Mouse (Mus musculus) neural tube, embryonic 14.5 days (tissue): Measurements from ENCODE around the gene Il17rb. TPM values are rescaled to one million over a fixed set of nuclear protein-coding genes. Genes with fewer than 3 reads are reported as not detected.

Experiments used
- ATAC-seq: fragments of 200-750 bp; cut with Nextera tagmentation; 2 replicates; pipeline ENCODE4 v1.8.0; 2017; ENCODE audit warnings: low read depth, mild to moderate bottlenecking, moderate TSS enrichment, moderate library complexity
- H3K27ac ChIP-seq: fragments of 300-500 bp; sonication (generic); 2 replicates; pipeline ENCODE4 v1.5.1; 2014; ENCODE audit warnings: low read depth, mild to moderate bottlenecking, control low read depth, low read length, moderate library complexity, mixed read lengths
- H3K27me3 ChIP-seq: fragments of 300-500 bp; sonication (generic); 2 replicates; pipeline ENCODE4 v1.6.1; 2014; ENCODE audit warnings: low read length; ENCODE audit not compliant: control insufficient read depth, insufficient read depth
- H3K36me3 ChIP-seq: fragments of 300-500 bp; sonication (generic); 2 replicates; pipeline ENCODE4 v1.6.1; 2014; ENCODE audit warnings: low read length, mixed read lengths; ENCODE audit not compliant: control insufficient read depth, insufficient read depth
- H3K4me1 ChIP-seq: fragments of 300-500 bp; sonication (generic); 2 replicates; pipeline ENCODE4 v1.6.1; 2014; ENCODE audit warnings: low read length; ENCODE audit not compliant: control insufficient read depth, insufficient read depth
- H3K4me2 ChIP-seq: fragments of 300-500 bp; sonication (generic); 2 replicates; pipeline ENCODE4 v1.6.1; 2014; ENCODE audit warnings: mild to moderate bottlenecking, low read depth, low read length, control low read depth
- H3K4me3 ChIP-seq: fragments of 300-500 bp; sonication (generic); 2 replicates; pipeline ENCODE4 v1.5.1; 2014; ENCODE audit warnings: low read depth, low read length, control low read depth, mixed read lengths
- H3K9ac ChIP-seq: fragments of 300-500 bp; sonication (generic); replicated peaks from 2 replicates; pipeline ENCODE4 v1.6.1; 2014; ENCODE audit warnings: low read depth, mild to moderate bottlenecking, control low read depth, low read length, mixed read lengths
- H3K9me3 ChIP-seq: fragments of 300-500 bp; sonication (generic); 2 replicates; pipeline ENCODE4 v1.6.1; 2016; ENCODE audit warnings: low read length; ENCODE audit not compliant: control insufficient read depth
- WGBS: fragments of 180-500 bp; shearing (Covaris S2); extraction: QIAGEN DNeasy Blood & Tissue Kit; methylation state at CpG from one replicate; pipeline ENCODE4 v1.1.7; 2014; 5-methylcytosine and 5-hydroxymethylcytosine counted together
- polyA plus RNA-seq: library from polyadenylated mRNA; unstranded; fragments of >200 nt; fragmentation: Nextera tagmentation; extraction: Ambion mirVana; gene quantifications from 2 replicates; pipeline ENCODE4 v1.2.1, GENCODE M21; 2014

Gene Il17rb
- 1.6 and 1.9 TPM in 2 replicates for polyA plus RNA-seq

- Histone ChIP-seq H3K9me3 (no peaks in the 10 kb centered on the region), H3K4me2 (peak within 1 kb of the TSS; percentile 76), H3K27ac (no peak within 1 kb of the TSS), H3K27me3 (no peaks in the 10 kb centered on the region), H3K9ac (peak within 1 kb of the TSS; percentile 60), H3K36me3 (no peaks in the 10 kb centered on the region), H3K4me1 (peaks cover 5% of the 10 kb centered on the region), H3K4me3 (peak within 1 kb of the TSS; percentile 44)
- peak; percentile 71 for ATAC-seq
- 10% methylated on average over 54 of the region's 54 CpGs for WGBS
Measured at GRCm38 (mm10) chr14:30008733-30009575, at the start of gene Il17rb, which contains the start of gene Chdh. Il17rb (minus strand) TSS chr14:30008896. Chdh (plus strand) TSS chr14:30009023.

- H3K4me3 ChIP-seq = no peak overlapping the region
- WGBS = 41% methylated on average over 13 of the region's 13 CpGs
- no peak overlapping the region for H3K4me2 ChIP-seq
- H3K36me3 ChIP-seq = no peaks in the 10 kb centered on the region
- no peaks in the 10 kb centered on the region for H3K27me3 ChIP-seq
- no peak overlapping the region for H3K9ac ChIP-seq
- H3K27ac ChIP-seq = peak overlapping the region; percentile 35; the same call in 1 of the 2 replicates
- no peaks in the 10 kb centered on the region for H3K9me3 ChIP-seq
- ATAC-seq = peak; percentile 94
- H3K4me1 ChIP-seq = peaks cover 5% of the 10 kb centered on the region; the same call in 1 of the 2 replicates
Measured at GRCm38 (mm10) chr14:30056031-30056766, 47.5 kb upstream of the Il17rb start.

- no peaks in the 10 kb centered on the region for H3K27me3 ChIP-seq
- no peak for ATAC-seq
- H3K9ac ChIP-seq = no peak overlapping the region
- H3K4me2 ChIP-seq = no peak overlapping the region
- H3K4me1 ChIP-seq = peaks cover 5% of the 10 kb centered on the region; the same call in 1 of the 2 replicates
- H3K4me3 ChIP-seq = no peak overlapping the region
- 82% methylated on average over 7 of the region's 7 CpGs for WGBS
- H3K36me3 ChIP-seq = no peaks in the 10 kb centered on the region
- no peak overlapping the region for H3K27ac ChIP-seq
- H3K9me3 ChIP-seq = no peaks in the 10 kb centered on the region
Measured at GRCm38 (mm10) chr14:30054922-30055321, 46.2 kb upstream of the Il17rb start.

GRCm38 (mm10) chr14:30050280-30050679 lies 41.6 kb upstream of the Il17rb start:
- 94% methylated on average over 8 of the region's 8 CpGs for WGBS
- Histone ChIP-seq H3K27me3 (no peaks in the 10 kb centered on the region), H3K4me2 (no peak overlapping the region), H3K9me3 (no peaks in the 10 kb centered on the region), H3K9ac (no peak overlapping the region), H3K36me3 (no peaks in the 10 kb centered on the region), H3K4me3 (no peak overlapping the region), H3K27ac (no peak overlapping the region), H3K4me1 (no peaks in the 10 kb centered on the region)
- no peak for ATAC-seq

- ATAC-seq = no peak
- Histone ChIP-seq H3K9me3 (no peaks in the 10 kb centered on the region), H3K27me3 (no peaks in the 10 kb centered on the region), H3K4me1 (no peaks in the 10 kb centered on the region), H3K4me2 (no peak overlapping the region), H3K27ac (no peak overlapping the region), H3K9ac (no peak overlapping the region), H3K36me3 (no peaks in the 10 kb centered on the region), H3K4me3 (no peak overlapping the region)
- 92% methylated on average over 3 of the region's 3 CpGs for WGBS
Measured at GRCm38 (mm10) chr14:30048049-30048448, 39.4 kb upstream of the Il17rb start.

GRCm38 (mm10) chr14:30046976-30047375 lies 38.3 kb upstream of the Il17rb start:
- H3K4me2 ChIP-seq = no peak overlapping the region

GRCm38 (mm10) chr14:30045704-30046220 lies 37.1 kb upstream of the Il17rb start:
- WGBS = 87% methylated on average over 8 of the region's 8 CpGs
- Histone ChIP-seq H3K36me3 (no peaks in the 10 kb centered on the region), H3K9me3 (no peaks in the 10 kb centered on the region), H3K4me3 (no peak overlapping the region), H3K27ac (no peak overlapping the region), H3K4me1 (no peaks in the 10 kb centered on the region), H3K27me3 (no peaks in the 10 kb centered on the region), H3K4me2 (no peak overlapping the region), H3K9ac (no peak overlapping the region)
- ATAC-seq = no peak

More at GRCm38 (mm10) chr14:30046976-30047375, 38.3 kb upstream of the Il17rb start:
- ATAC-seq = no peak
- H3K4me3 ChIP-seq = no peak overlapping the region
- H3K9me3 ChIP-seq = no peaks in the 10 kb centered on the region
- no peak overlapping the region for H3K27ac ChIP-seq
- no peak overlapping the region for H3K9ac ChIP-seq
- no peaks in the 10 kb centered on the region for H3K4me1 ChIP-seq
- no peaks in the 10 kb centered on the region for H3K27me3 ChIP-seq
- WGBS = 85% methylated on average over 4 of the region's 4 CpGs
- H3K36me3 ChIP-seq = no peaks in the 10 kb centered on the region

GRCm38 (mm10) chr14:30045239-30045638 lies 36.5 kb upstream of the Il17rb start:
- H3K4me2 ChIP-seq = no peak overlapping the region
- ATAC-seq = no peak
- H3K36me3 ChIP-seq = no peaks in the 10 kb centered on the region
- H3K4me3 ChIP-seq = no peak overlapping the region
- H3K27me3 ChIP-seq = no peaks in the 10 kb centered on the region
- H3K4me1 ChIP-seq = no peaks in the 10 kb centered on the region
- WGBS = 86% methylated on average over 10 of the region's 10 CpGs
- no peak overlapping the region for H3K9ac ChIP-seq
- no peak overlapping the region for H3K27ac ChIP-seq
- no peaks in the 10 kb centered on the region for H3K9me3 ChIP-seq
